Mouse (Mus musculus) bone marrow macrophage, adult 2 months (primary cell): ENCODE data around the gene Ap3b1.
"Not testable (repeated sequence)": the region's sequence is repeated elsewhere in the genome, so short reads cannot be mapped to it uniquely, and the experiment has no call there.

Experiments used
- CTCF ChIP-seq: IDR thresholded peaks from 2 replicates; pipeline ENCODE4 v1.5.1; 2012; ENCODE audit warnings: low read depth, mild to moderate bottlenecking, low read length, moderate library complexity
- POLR2A ChIP-seq: IDR thresholded peaks from 2 replicates; pipeline ENCODE4 v1.6.1; 2012; ENCODE audit warnings: mild to moderate bottlenecking, low read depth, low read length, borderline replicate concordance

DNA sequence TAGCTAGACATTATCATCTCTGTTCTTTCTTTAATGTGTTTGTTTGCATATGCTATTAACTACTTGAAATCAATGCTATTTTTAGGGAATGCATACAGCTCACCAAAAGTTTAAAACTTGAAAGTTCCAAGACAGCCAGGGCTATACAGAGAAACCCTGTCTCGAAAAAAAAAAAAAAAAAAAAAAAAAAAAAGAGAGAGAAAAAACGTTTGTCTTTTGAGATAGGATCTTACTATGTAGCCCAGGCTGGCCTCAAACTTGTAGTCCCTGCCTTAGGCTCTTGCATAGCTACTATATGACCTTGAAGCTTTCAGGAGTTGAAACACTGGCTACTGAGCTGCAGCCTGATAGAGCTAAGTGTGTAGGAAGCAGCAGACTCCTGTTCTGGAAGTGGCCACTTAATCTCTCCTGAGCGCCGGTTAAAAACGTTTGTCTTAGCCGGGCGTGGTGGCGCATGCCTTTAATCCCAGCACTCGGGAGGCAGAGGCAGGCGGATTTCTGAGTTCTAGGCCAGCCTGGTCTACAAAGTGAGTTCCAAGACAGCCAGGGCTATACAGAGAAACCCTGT lies 2.3 kb downstream of the Ap3b1 start:
- not testable (repeated sequence) for TF ChIP-seq CTCF, POLR2A
